Mouse (Mus musculus): ENCODE measurements at regions not wholly inside any gene's neighbourhood (a gene's known extent, or its start where the extent isn't known, plus 50 kb on each side); places are given as distances from the start of the nearest gene placed in this dataset.

- DNase-seq: peak; percentile 55
Observed at GRCm38 (mm10) chr15:85674191-85674984, 60.4 kb upstream of the Ppara start.

- no peak for DNase-seq
Observed at GRCm38 (mm10) chr15:85675126-85675525, 59.7 kb upstream of the Ppara start.

DNA sequence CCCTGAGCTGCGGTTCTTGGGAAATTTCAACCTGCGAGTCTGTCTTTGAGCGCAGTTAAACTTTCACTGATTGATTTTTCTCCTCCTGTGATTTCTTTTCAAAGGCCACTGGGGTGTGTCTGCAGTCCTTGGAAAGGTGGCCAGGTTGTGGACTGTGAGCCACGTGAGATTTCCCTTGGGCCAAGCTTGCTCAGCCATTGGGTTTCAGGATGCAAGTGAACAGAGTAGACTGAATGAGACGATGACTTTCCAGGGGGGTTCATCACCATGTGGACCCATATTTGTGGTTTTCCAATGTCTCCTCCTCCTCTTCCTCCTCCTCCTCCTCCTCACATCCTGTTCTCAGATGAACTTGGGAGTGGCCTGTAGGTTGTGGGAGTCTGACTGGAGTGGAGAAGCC lies 59.0 kb upstream of the Ppara start:
- peak; percentile 45 for DNase-seq

DNA sequence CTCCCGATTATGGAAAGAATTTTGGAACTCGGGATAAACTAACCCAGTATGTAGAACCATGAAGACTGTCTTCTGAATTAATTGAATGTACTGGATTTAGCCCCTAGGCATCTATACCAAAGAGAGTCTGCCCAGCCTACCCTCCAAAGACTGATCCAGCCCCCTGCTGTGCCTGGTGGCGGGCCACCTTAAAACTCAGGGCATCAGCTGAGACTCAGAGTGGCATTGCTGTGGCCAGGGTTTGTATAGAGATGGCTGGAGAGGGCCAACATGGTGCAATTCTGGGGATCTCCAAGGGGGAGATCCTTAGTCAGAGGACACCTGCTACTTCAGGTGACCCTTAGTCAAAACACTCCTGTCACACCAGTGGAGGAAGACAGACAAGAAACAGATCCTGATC lies 58.6 kb upstream of the Ppara start:
- DNase-seq: no peak

DNA sequence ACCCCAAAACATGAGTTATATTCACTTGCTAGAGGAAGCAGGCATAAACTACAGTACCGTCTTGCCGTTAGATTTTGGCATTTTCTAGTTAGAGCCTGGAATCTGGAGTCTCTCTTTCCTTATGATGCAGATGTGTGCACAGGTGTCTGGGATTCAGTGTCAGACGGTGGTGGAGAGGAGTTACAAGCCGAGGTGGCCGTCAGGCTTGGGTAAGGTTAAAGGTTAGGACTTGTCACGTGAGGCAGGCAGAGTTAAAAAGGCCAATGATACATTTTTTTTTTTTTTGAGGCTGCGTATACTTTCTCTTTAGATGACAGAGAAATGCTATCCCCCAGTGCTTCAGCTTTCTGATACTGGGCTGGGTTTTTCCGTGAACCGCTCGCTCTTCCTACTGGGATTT lies 57.9 kb upstream of the Ppara start:
- no peak for DNase-seq

DNA sequence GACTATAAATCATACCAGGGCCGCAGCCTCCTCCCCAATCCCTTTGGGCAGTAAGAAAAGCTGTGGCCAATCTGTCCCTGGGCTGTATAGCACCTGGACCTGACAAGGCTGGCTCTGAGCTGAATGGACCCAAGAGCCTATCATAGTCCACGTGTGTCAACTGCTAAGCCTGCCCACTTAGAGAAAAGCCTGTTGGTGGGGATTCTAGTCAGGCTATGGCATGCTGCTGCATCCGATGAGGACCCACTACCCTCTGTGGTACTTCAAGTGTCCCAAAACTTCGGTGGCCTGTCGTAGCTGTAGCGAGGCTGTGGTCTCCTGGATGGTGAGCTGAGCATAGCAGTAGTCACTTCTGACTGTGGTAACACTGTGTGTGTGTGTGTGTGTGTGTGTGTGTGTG lies 57.4 kb upstream of the Ppara start:
- no peak for DNase-seq

DNA sequence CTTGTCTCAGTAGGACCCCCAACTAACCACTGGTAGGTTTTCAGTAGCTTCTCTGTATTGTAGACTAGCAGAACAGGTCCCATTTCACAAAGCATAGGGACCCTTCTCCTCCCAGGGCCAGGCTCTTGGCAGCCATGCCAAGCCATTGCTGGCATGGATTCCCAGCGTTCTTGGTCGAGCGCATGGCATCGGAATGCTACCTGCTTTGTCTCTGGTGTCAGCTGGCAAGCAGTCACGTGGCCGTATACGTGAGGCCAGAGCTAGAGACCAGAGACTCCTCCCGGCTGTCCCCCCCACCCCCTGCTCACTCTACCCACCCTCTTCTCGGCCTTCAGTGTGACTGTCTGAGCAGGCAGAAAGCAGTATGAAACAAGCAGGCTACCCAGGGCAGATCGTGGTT lies 56.9 kb upstream of the Ppara start:
- DNase-seq: peak; percentile 82

DNA sequence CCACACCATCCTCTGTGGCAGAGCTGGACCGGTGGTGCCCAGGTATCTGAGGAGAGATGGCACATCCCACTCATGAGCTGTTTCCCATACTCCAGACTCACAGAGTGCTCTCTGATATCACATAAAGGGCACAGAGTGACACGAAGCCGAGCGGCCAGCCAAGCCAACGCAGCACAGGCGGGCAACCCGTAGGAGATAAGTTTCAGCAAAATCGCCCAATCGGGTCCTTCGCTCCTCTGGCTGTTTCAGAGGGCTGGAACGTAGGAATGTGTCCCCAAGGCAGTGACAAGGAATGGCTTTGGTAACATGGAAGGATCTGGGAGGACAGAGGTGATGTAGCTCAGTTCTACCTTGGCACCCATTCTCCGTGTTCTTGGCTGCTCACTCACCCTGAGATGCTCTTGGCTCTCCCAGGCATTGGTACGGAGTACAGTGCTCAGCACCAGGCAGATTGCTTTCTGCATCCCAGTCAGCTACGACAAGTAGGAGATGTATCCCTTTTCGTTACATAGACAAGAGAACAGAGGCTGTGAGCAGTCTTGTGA lies 56.4 kb upstream of the Ppara start:
- no peak for DNase-seq

DNA sequence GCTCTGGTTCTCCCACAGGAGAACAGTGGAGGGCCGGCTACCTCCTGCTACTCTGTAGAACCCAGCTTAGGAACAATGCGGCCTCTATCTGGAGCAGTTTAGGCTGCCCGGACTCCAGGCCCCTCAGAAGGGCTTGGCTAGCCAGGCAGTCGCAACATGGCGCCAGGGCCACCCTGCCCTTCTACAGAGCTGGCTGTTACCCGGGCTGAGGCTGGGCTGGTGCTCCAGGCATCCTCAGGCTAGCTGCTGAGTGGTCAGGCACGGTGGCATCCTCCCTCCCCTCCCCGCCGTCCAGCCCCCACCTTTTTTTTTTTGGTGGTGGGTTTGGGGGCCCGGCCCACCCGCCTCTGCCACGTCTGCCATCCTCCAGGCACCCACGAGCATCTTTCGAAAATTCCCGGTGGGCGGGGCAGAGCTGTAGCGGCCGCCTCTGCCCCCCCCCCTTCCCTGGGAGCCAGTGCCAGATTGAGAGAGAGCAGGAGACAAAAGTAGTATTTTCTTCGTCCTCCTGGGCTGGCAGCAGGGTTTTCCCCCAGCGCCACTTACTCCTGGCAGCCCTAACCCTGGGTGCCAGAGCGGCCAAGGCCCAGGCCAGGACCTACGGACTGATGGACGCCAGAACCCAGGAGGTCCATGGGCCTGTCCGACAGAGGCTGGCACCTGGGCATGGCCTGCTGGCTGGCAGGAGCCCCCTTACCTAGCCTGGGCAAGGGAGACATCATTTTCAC lies 55.6 kb upstream of the Ppara start:
- DNase-seq: peak; percentile 75

- DNase-seq: no peak
Observed at GRCm38 (mm10) chr15:85679864-85680428, 54.8 kb upstream of the Ppara start.

DNA sequence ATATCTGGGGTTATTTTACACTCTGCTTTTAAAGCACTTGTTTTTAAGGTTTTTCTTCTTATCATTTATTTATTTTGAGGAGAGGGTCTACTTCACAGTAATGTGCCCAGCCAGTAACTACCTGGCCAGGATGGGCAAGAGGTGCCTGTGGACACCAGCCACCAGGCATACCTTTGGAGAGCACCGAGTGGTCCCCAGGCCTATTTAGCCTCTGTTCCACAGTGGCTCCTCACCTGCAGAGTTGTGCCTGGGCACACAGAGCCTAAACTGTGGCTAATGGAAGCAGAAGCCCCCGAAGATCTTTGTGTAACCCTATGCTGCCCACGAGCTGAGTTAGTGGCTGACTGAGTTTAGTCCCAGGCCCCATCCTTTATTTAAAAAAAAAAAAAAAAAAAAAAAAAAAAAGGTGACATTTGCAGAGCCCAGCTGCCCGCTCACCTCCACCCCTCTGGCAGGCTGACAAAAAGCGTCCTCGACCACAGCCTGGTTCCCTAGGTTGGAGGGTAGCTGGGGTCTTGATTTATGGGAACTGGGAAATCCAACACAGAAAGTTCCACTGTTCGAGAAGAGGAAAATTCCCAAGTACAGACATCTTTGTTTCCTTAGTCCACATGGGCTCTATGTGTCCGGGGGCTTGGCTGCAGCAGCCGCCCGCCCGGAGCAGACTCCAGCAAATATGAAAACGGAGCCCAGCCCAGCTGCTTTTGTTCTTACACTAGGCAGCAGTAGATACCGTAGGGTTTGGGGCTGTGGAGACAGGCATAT lies 54.1 kb upstream of the Ppara start:
- DNase-seq: peak; percentile 40

- no peak for DNase-seq
Observed at GRCm38 (mm10) chr15:85682116-85682515, 52.7 kb upstream of the Ppara start.

DNA sequence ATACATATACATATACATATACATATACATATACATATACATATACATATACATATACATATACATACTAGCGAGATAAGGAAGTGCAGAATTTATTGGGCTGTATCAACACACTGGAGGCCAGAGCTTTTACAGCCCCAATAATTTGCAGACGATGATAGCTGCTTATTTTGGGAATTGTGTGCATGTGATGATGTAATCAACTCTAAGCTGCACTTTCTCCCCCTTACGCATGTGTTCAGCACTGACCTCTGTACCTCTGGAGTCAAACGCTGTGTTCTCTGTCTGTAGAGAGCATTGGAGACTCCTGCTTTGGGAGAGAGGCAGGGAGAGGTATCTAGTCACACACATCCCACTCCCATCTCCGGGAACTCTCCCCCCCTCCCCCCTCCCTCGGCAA lies 52.0 kb upstream of the Ppara start:
- no peak for DNase-seq

DNA sequence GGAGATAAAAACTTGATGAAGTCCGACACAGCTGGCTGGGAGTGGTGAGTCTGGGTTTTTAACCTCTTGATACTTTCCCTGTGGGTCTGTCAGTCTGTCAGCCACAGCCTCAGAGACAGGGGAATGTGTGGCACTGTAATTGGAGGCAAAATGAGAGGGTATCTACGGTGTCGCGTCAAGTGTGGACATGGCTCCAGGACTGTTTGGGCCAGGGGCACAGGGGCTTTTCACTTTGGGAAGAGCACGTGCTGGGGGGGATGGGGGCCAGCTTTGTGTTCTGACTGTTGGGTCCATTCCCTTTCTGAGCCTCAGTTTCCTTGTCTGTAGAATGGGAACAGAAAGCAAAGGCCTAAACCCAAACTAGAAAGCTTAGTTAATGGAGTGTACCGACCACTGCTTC lies 51.5 kb upstream of the Ppara start:
- no peak for DNase-seq

- DNase-seq: no peak
Observed at GRCm38 (mm10) chr15:85683716-85684115, 51.1 kb upstream of the Ppara start.

DNA sequence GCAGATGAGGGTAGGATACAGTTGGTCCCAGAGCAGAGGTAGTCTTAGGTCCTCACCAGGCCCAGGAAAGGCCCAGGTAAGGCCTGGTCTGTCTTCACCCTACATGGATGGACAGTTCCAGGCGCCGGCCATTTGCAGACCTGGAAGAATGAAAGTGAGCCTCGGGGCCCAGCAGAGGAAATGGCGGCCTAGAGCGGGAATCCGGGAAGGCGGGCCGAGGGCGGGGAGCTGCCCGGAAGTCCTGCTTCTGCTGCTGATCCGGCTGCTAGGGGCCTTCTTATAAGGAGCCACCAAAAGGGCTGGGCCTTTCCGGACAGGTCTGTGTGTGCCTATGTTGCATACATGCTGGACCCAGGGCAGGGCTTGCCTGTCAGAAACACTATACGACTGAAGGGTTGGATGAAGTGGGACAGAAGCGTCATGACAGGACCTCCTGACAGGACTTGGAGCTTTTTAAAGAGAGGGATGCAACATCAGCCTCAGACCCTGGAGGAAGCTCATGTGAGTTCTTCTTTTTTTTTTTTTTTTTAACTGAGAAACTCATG lies 50.5 kb upstream of the Ppara start:
- DNase-seq: peak; percentile 61

DNA sequence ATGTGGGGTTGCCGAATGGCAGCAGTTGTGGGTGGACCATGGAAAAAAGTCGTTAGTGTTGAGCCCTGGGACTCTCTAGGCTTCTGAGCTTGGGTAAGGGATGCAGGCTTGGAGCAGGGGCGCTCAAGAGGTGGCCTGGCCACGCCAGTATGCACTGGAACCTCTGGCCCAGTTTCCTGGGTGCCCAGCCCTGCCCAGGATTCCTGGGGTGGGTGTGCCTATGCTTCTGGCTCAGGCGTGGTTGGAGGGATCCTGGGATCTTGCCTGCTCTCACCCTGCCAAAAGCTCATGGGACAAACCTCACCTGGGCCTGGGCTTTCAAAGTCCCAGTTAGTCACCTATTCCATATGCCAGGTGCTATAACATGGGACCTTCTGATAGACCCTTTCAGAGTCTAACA lies 49.9 kb upstream of the Ppara start:
- peak; percentile 63 for DNase-seq

All from adrenal gland, postnatal 14 days (tissue).